Mouse (Mus musculus): ENCODE results near the gene Glra1. TPM values are rescaled to one million over a fixed set of nuclear protein-coding genes. Genes with fewer than 3 reads are reported as not detected.
"Not testable (repeated sequence)": the region's sequence is repeated elsewhere in the genome, so short reads cannot be mapped to it uniquely, and the experiment has no call there.

Gene Glra1
- not detected in 2 replicates for polyA plus RNA-seq (2015; fragmentation: Nextera tagmentation; extraction: Ambion mirVana)

DNA sequence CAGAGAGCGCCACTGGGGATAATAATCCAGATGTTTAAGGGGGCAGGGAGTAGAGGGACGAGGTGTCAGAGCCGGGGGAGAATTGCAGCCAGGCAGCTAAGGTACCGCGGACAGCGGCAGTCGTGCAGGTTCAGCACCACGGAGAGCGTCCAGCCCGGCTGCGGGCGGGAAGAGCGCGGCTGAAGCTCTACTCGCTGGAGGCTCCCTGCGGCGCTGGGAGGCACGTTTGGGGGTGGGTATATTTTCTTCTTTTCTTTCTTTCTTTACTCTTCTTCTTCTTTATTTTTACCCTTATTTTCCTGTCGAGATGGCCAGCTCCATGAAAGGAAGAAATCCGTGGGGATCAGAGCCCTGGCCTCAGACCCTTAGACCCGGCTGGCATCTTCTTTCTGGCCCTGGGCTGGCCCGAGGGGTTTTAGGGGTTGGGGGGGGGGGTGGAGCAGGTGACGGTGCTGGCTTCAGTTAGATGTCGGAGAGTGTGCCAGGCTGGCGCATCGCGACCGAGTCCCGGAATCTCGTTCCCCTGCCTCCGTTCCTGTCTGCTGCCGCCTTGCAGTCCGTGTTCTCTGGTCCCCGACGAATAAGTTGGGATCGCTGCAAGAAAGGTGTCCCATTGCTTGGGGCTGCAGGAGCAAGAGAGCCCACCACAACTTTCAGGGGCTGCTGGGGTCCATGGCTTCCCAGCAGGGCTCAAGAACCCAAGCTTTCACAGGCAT lies at the start of gene Glra1:
TSS of gene Glra1 (minus strand) at position 391 of the 716 bp plus-strand sequence.
- no peaks in the 10 kb centered on the region for H3K4me1 ChIP-seq
- no peak for ATAC-seq (ENCODE audit: insufficient number of reproducible peaks, low FRiP score, low TSS enrichment, low read depth)
- H3K9me3 ChIP-seq (replicated peaks): no peaks in the 10 kb centered on the region
- H3K27me3 ChIP-seq: peaks cover 23% of the 10 kb centered on the region
- H3K9ac ChIP-seq: no peak within 1 kb of the TSS
- WGBS: 1% methylated on average over 36 of the region's 36 CpGs
- no peak within 1 kb of the TSS for H3K4me2 ChIP-seq (replicated peaks)
- no peak within 1 kb of the TSS for H3K27ac ChIP-seq (replicated peaks)
- no peak within 1 kb of the TSS for H3K4me3 ChIP-seq (replicated peaks)
- no peaks in the 10 kb centered on the region for H3K36me3 ChIP-seq

- Histone ChIP-seq H3K4me3 (replicated peaks) (no peak overlapping the region), H3K27ac (replicated peaks) (no peak overlapping the region), H3K27me3 (no peaks in the 10 kb centered on the region), H3K4me2 (replicated peaks) (no peak overlapping the region), H3K36me3 (no peaks in the 10 kb centered on the region), H3K4me1 (no peaks in the 10 kb centered on the region), H3K9me3 (replicated peaks) (no peaks in the 10 kb centered on the region), H3K9ac (no peak overlapping the region)
- WGBS: 53% methylated on average over 4 of the region's 4 CpGs
- no peak for ATAC-seq (ENCODE audit: insufficient number of reproducible peaks, low FRiP score, low TSS enrichment, low read depth)
Observed at GRCm38 (mm10) chr11:55636961-55637360, 29.0 kb upstream of the Glra1 start.

DNA sequence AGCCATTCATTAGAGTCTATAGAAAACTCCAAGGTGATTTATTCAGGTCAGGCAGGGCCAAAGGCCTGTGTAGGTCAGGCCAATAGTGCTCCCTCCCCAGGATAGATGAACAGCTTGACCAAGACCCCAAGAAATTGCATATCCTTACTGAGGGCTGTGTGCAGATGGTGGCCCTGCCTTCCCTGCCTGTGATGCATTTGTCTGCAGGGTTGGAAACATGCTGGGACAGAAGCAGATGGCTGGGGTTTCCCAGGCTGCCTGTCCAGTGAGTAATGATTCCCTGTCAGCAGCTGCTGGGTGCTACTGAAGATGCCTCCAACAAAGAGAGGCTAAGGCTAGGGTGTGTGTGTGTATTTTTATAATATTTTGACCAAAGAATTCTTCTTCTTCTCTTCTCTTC lies 25.9 kb upstream of the Glra1 start:
- no peaks in the 10 kb centered on the region for H3K4me1 ChIP-seq
- ATAC-seq (ENCODE audit: insufficient number of reproducible peaks, low FRiP score, low TSS enrichment, low read depth): no peak

DNA sequence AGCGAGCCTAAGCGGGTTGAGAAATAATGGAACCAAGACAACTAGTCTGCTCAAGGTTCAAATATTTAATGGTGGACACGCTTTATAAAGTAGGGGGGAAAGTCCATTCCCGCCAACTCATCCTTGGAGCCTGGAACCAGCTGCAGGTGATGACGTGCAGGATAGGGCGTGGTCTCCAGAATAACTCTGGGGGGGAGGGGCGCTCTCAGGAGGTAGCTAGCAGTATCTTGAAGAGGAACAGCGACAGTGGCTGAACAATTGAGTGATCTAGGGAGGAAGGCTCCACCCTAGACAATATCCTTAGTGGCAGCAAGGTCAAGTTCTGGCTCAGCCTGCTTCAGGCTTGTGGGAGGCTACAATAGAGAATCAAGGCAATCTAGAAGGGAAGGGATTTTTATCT lies 6.6 kb upstream of the Glra1 start:
- not testable (repeated sequence) for H3K4me1 ChIP-seq; H3K36me3 ChIP-seq; H3K27me3 ChIP-seq; H3K9ac ChIP-seq; H3K9me3 ChIP-seq (replicated peaks); H3K4me2 ChIP-seq (replicated peaks); H3K27ac ChIP-seq (replicated peaks); ATAC-seq (ENCODE audit: insufficient number of reproducible peaks, low FRiP score, low TSS enrichment, low read depth); H3K4me3 ChIP-seq (replicated peaks)
- 69% methylated on average over 8 of the region's 8 CpGs for WGBS

More for the DNA sequence above, 25.9 kb upstream of the Glra1 start:
- Histone ChIP-seq H3K9me3 (replicated peaks) (no peaks in the 10 kb centered on the region), H3K27me3 (no peaks in the 10 kb centered on the region), H3K9ac (no peak overlapping the region), H3K27ac (replicated peaks) (no peak overlapping the region), H3K4me3 (replicated peaks) (no peak overlapping the region), H3K4me2 (replicated peaks) (no peak overlapping the region), H3K36me3 (no peaks in the 10 kb centered on the region)

GRCm38 (mm10) chr11:55608524-55608920 lies 524 bp upstream of the Glra1 start:
- 3% methylated on average over 12 of the region's 12 CpGs for WGBS
- Histone ChIP-seq H3K4me3 (replicated peaks) (no peak overlapping the region), H3K4me2 (replicated peaks) (no peak overlapping the region), H3K27ac (replicated peaks) (no peak overlapping the region), H3K9me3 (replicated peaks) (no peaks in the 10 kb centered on the region), H3K36me3 (no peaks in the 10 kb centered on the region), H3K27me3 (peaks cover 23% of the 10 kb centered on the region), H3K4me1 (no peaks in the 10 kb centered on the region), H3K9ac (no peak overlapping the region)
- no peak for ATAC-seq (ENCODE audit: insufficient number of reproducible peaks, low FRiP score, low TSS enrichment, low read depth)

DNA sequence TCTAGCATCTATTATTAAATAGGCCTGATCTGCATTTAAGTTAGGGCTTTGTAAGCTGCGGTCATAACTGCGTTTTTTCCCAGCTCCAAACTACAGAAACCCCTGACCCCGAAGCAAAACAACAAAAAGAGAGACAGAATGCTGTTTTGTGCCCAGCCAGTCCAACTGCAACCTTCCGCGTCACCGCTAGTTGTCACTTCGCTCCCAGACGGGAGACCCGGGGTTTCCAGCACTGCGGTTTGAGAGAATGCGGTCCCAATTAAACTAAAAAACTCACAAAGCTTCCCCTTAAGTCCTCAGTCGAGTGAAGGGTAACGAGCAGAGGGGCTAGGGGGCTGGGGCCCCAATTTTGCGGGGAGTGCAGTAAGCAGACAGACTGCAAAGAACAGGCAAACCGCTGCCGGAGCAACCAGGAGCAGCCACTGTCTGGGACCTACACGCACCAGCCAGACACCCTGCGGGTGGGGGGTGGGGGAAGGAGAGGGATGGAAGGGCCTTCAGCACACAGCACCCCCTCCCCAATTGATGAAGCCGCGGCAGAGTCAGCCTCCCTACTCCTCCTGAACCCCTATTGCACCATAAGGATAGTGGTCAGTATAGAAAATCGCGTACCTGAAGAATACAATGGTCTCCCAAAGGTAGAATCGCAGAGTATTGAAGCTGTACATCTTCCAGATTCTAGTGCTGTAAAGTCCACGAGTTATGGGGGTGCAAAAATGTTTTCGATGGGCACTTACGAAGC lies 761 bp downstream of the Glra1 start:
- Histone ChIP-seq H3K4me2 (replicated peaks) (no peak overlapping the region), H3K36me3 (no peaks in the 10 kb centered on the region), H3K9me3 (replicated peaks) (no peaks in the 10 kb centered on the region), H3K27me3 (peaks cover 23% of the 10 kb centered on the region), H3K4me1 (no peaks in the 10 kb centered on the region), H3K9ac (no peak overlapping the region), H3K27ac (replicated peaks) (no peak overlapping the region), H3K4me3 (replicated peaks) (no peak overlapping the region)
- 7% methylated on average over 26 of the region's 26 CpGs for WGBS
- no peak for ATAC-seq (ENCODE audit: insufficient number of reproducible peaks, low FRiP score, low TSS enrichment, low read depth)

GRCm38 (mm10) chr11:55601447-55602065 lies 6.4 kb downstream of the Glra1 start:
- ATAC-seq (ENCODE audit: insufficient number of reproducible peaks, low FRiP score, low TSS enrichment, low read depth): no peak
- 3% methylated on average over 11 of the region's 11 CpGs for WGBS

GRCm38 (mm10) chr11:55595726-55596125 lies 12.3 kb downstream of the Glra1 start:
- no peak for ATAC-seq (ENCODE audit: insufficient number of reproducible peaks, low FRiP score, low TSS enrichment, low read depth)
- H3K9ac ChIP-seq: no peak overlapping the region
- 80% methylated on average over 1 of the region's 1 CpGs for WGBS
- no peak overlapping the region for H3K4me2 ChIP-seq (replicated peaks)
- no peak overlapping the region for H3K4me3 ChIP-seq (replicated peaks)
- no peaks in the 10 kb centered on the region for H3K36me3 ChIP-seq
- H3K4me1 ChIP-seq: no peaks in the 10 kb centered on the region
- H3K27ac ChIP-seq (replicated peaks): no peak overlapping the region
- H3K9me3 ChIP-seq (replicated peaks): no peaks in the 10 kb centered on the region
- H3K27me3 ChIP-seq: no peaks in the 10 kb centered on the region

More at GRCm38 (mm10) chr11:55601447-55602065, 6.4 kb downstream of the Glra1 start:
- Histone ChIP-seq H3K27me3 (no peaks in the 10 kb centered on the region; the same call in 1 of the 2 replicates), H3K4me1 (no peaks in the 10 kb centered on the region), H3K4me2 (replicated peaks) (no peak overlapping the region), H3K4me3 (replicated peaks) (no peak overlapping the region), H3K36me3 (no peaks in the 10 kb centered on the region), H3K9ac (no peak overlapping the region), H3K9me3 (replicated peaks) (no peaks in the 10 kb centered on the region), H3K27ac (replicated peaks) (no peak overlapping the region)

- Histone ChIP-seq H3K4me1 (no peaks in the 10 kb centered on the region), H3K27ac (replicated peaks) (no peak overlapping the region), H3K9ac (no peak overlapping the region), H3K9me3 (replicated peaks) (no peaks in the 10 kb centered on the region), H3K36me3 (no peaks in the 10 kb centered on the region), H3K27me3 (no peaks in the 10 kb centered on the region), H3K4me3 (replicated peaks) (no peak overlapping the region), H3K4me2 (replicated peaks) (no peak overlapping the region)
- WGBS: 82% methylated on average over 3 of the region's 3 CpGs
- ATAC-seq (ENCODE audit: insufficient number of reproducible peaks, low FRiP score, low TSS enrichment, low read depth): no peak
Observed at GRCm38 (mm10) chr11:55594411-55594810, 13.6 kb downstream of the Glra1 start.

GRCm38 (mm10) chr11:55591194-55591593 lies 16.8 kb downstream of the Glra1 start:
- Histone ChIP-seq H3K4me3 (replicated peaks) (no peak overlapping the region), H3K9me3 (replicated peaks) (no peaks in the 10 kb centered on the region), H3K9ac (no peak overlapping the region), H3K27me3 (no peaks in the 10 kb centered on the region), H3K36me3 (no peaks in the 10 kb centered on the region), H3K4me1 (no peaks in the 10 kb centered on the region), H3K4me2 (replicated peaks) (no peak overlapping the region), H3K27ac (replicated peaks) (no peak overlapping the region)
- WGBS: 54% methylated on average over 2 of the region's 2 CpGs
- no peak for ATAC-seq (ENCODE audit: insufficient number of reproducible peaks, low FRiP score, low TSS enrichment, low read depth)

DNA sequence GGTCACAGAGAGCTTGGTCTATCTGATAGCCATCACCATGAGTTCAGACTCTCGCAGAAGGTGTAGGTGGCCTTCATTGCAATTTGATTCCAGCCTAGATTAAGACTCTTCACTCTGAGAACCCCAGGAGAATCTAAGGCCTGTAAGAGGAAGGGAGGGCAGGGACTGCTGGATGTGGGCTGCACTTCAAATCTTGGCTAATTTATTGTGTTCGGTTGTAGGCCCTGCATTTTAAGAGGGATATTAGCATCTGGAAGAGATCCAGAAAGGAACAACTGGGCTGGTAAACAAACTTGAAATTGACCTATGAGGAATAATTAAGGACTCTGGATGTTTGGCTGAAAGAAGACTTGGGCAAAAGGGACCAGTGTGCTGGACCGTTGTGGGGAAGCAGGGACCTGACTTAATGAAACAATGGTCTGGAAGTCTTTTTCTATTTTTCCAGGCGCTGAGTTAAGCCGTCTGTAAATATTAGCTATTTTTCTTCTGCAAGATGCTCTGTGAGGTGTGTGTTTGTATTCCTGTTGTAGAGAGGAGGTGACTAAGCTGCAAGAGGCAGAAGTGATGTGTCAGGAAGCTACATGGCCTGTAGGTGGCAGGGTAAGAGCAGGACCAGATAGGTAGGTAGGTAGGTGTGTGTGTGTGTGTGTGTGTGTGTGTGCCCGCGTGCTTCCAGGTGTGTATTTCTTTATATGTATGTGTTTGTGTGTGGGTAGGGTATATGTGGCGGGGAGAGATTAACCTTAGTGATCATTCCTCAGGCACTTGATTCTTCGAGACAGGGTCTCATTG lies 18.4 kb downstream of the Glra1 start:
- no peaks in the 10 kb centered on the region for H3K27me3 ChIP-seq
- H3K9ac ChIP-seq: no peak overlapping the region
- H3K27ac ChIP-seq (replicated peaks): no peak overlapping the region
- WGBS: 77% methylated on average over 9 of the region's 9 CpGs
- no peaks in the 10 kb centered on the region for H3K36me3 ChIP-seq
- H3K9me3 ChIP-seq (replicated peaks): no peaks in the 10 kb centered on the region
- H3K4me1 ChIP-seq: no peaks in the 10 kb centered on the region
- no peak overlapping the region for H3K4me3 ChIP-seq (replicated peaks)
- H3K4me2 ChIP-seq (replicated peaks): no peak overlapping the region
- ATAC-seq (ENCODE audit: insufficient number of reproducible peaks, low FRiP score, low TSS enrichment, low read depth): no peak
